Mouse (Mus musculus): ENCODE measurements around the gene Ccr7. TPM values are rescaled to one million over a fixed set of nuclear protein-coding genes. Genes with fewer than 3 reads are reported as not detected.

Ccr7 gene
- total and polyA plus RNA-seq, 3 experiments = 0.04 to 0.06 TPM; not detected in 1

DNA sequence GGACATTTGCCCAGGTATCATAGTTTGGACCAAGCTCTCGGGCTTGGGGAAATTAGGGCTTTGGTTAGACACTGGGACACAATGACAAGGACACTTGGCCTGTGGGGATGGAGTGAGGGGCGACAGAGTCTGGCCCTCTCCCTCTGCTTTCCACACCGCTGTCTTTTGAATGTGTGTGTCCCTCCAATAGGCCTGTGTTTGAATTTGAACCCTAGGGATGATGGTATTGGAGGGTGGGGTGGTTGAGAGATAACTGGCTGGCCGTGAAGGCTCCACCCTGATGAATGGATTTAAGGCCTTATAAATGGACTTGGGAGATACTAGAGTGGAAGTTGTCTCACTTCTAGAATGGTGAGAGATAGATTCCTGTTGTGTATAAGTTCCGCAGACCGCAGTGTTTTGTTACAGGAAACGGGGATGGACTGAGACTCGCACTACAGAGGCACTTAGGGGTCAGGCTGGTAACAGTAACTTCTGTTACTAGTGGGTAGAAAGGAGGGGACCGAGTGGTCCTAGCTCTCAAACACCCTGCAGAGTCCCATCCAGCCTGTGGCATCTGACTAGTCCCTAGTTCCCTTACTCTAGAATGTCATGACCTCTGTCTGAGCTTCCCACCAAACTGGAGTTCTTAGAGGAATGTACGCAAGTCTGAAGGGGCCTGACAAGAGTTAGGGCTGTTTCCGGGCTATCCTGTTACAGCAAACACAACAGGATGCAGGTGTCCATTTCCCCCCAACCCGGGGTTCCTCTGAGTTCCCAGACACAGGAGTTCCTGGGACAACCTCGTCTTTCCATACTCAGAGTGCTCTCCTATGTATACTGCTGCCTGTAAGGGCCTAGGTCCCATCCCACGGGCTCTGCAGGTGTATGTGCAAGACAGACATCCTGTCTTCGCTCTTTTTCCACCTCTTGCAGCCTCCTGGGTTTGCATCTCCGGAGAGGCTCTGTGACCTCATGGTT is 11.5 kb downstream of the Ccr7 start:
- Histone ChIP-seq H3K4me3 (ENCODE audit: control insufficient read depth in 1 of 2, insufficient read depth in 1 of 2, low read depth in 2 of 2, low read length in 2 of 2) (no peak overlapping the region), H3K9ac (ENCODE audit: control insufficient read depth, low read depth, low read length, poor library complexity, severe bottlenecking) (no peak overlapping the region), H3K79me2 (ENCODE audit: control insufficient read depth, insufficient read depth, low read length, poor library complexity) (no peaks in the 10 kb centered on the region), H3K4me1 (ENCODE audit: control insufficient read depth in 1 of 2, insufficient read depth in 2 of 2, low read length in 2 of 2) (no peaks in the 10 kb centered on the region), H3K27me3 (ENCODE audit: control insufficient read depth in 1 of 2, insufficient read depth in 2 of 2, low read length in 2 of 2) (peaks cover 2 to 10% of the 10 kb centered on the region in 2 experiments), H3K36me3 (ENCODE audit: control insufficient read depth in 1 of 2, insufficient read depth in 2 of 2, low read length in 2 of 2) (no peaks in the 10 kb centered on the region), H3K9me3 (replicated peaks; ENCODE audit: insufficient read depth, low read length) (no peaks in the 10 kb centered on the region), H3K27ac (ENCODE audit: control insufficient read depth, low read depth, low read length) (no peak overlapping the region)
- TF ChIP-seq CHD2 (IDR thresholded peaks at IDR 0.05; ENCODE audit: low read length) = no peak
- TF ChIP-seq JUND (IDR thresholded peaks at IDR 0.05; ENCODE audit: low read depth, low read length) = no peak
- no peak for TF ChIP-seq ZC3H11A (IDR thresholded peaks at IDR 0.05; ENCODE audit: low read depth, low read length)
- TF ChIP-seq ZMIZ1 (IDR thresholded peaks at IDR 0.05; ENCODE audit: low read depth, low read length) = no peak
- TF ChIP-seq MAFK (IDR thresholded peaks at IDR 0.05; ENCODE audit: borderline replicate concordance, low read depth, low read length) = no peak
- TF ChIP-seq MAX (IDR thresholded peaks at IDR 0.05; ENCODE audit: low read length) = no peak
- no peak for TF ChIP-seq ZNF384 (IDR thresholded peaks at IDR 0.05; ENCODE audit: low read depth, low read length)
- no peak for TF ChIP-seq TAL1 (IDR thresholded peaks at IDR 0.05; ENCODE audit: low read length)
- TF ChIP-seq MXI1 (IDR thresholded peaks at IDR 0.05; ENCODE audit: low read depth, low read length) = no peak
- no peak for DNase-seq (ENCODE audit: low read depth, low spot score)

GRCm38 (mm10) chr11:99142493-99143095 is 12.3 kb downstream of the Ccr7 start:
- Histone ChIP-seq H3K9ac (ENCODE audit: control insufficient read depth, low read depth, low read length, poor library complexity, severe bottlenecking) (no peak overlapping the region), H3K9me3 (replicated peaks; ENCODE audit: insufficient read depth, low read length) (no peaks in the 10 kb centered on the region), H3K4me3 (ENCODE audit: control insufficient read depth in 1 of 2, insufficient read depth in 1 of 2, low read depth in 2 of 2, low read length in 2 of 2) (no peak overlapping the region), H3K27ac (ENCODE audit: control insufficient read depth, low read depth, low read length) (no peak overlapping the region), H3K36me3 (ENCODE audit: control insufficient read depth in 1 of 2, insufficient read depth in 2 of 2, low read length in 2 of 2) (no peaks in the 10 kb centered on the region), H3K79me2 (ENCODE audit: control insufficient read depth, insufficient read depth, low read length, poor library complexity) (no peaks in the 10 kb centered on the region), H3K27me3 (ENCODE audit: control insufficient read depth in 1 of 2, insufficient read depth in 2 of 2, low read length in 2 of 2) (peaks cover 3 to 10% of the 10 kb centered on the region in 2 experiments), H3K4me1 (ENCODE audit: control insufficient read depth in 1 of 2, insufficient read depth in 2 of 2, low read length in 2 of 2) (no peaks in the 10 kb centered on the region)
- no peak for TF ChIP-seq MAZ (IDR thresholded peaks at IDR 0.05; ENCODE audit: low read depth, low read length)
- no peak for TF ChIP-seq MAX (IDR thresholded peaks at IDR 0.05; ENCODE audit: low read length)
- TF ChIP-seq ZKSCAN1 (IDR thresholded peaks at IDR 0.05; ENCODE audit: low read depth, low read length) = no peak
- no peak for TF ChIP-seq KAT2A (conservative IDR thresholded peaks at IDR 0.05; ENCODE audit: low read depth, low read length)
- no peak for TF ChIP-seq EP300 (IDR thresholded peaks at IDR 0.05; ENCODE audit: low read depth in 1 of 2, low read length in 2 of 2)
- TF ChIP-seq NELFE (IDR thresholded peaks at IDR 0.05; ENCODE audit: low read depth, low read length) = no peak
- no peak for TF ChIP-seq NRF1 (IDR thresholded peaks at IDR 0.05; ENCODE audit: insufficient read depth, low read depth, low read length, poor library complexity, severe bottlenecking)
- no peak for TF ChIP-seq ETS1 (IDR thresholded peaks at IDR 0.05; ENCODE audit: low read depth, low read length)
- TF ChIP-seq BHLHE40 (IDR thresholded peaks at IDR 0.05; ENCODE audit: borderline replicate concordance, low read depth, low read length) = no peak
- TF ChIP-seq MEF2A (IDR thresholded peaks at IDR 0.05; ENCODE audit: extremely low read depth, insufficient replicate concordance, low read depth, low read length, poor library complexity, severe bottlenecking) = no peak
- no peak for TF ChIP-seq SMC3 (IDR thresholded peaks at IDR 0.05; ENCODE audit: low read depth, low read length)
- no peak for TF ChIP-seq HCFC1 (IDR thresholded peaks at IDR 0.05; ENCODE audit: low read depth, low read length)
- no peak for TF ChIP-seq TCF12 (IDR thresholded peaks at IDR 0.05; ENCODE audit: low read depth, low read length)
- no peak for TF ChIP-seq POLR2AphosphoS2 (IDR thresholded peaks at IDR 0.05; ENCODE audit: low read length)
- no peak for TF ChIP-seq SIN3A (IDR thresholded peaks at IDR 0.05; ENCODE audit: low read length)
- TF ChIP-seq USF2 (IDR thresholded peaks at IDR 0.05; ENCODE audit: borderline replicate concordance in 1 of 2, insufficient read depth in 1 of 2, low read depth in 1 of 2, low read length in 2 of 2) = no peak
- no peak for TF ChIP-seq CHD1 (IDR thresholded peaks at IDR 0.05; ENCODE audit: low read depth, low read length)
- no peak for TF ChIP-seq RAD21 (IDR thresholded peaks at IDR 0.05; ENCODE audit: low read depth, low read length)
- TF ChIP-seq GATA1 (IDR thresholded peaks at IDR 0.05; ENCODE audit: low read depth, low read length) = no peak
- DNase-seq (ENCODE audit: low read depth, low spot score) = no peak

Data from MEL (cell line).